Mouse (Mus musculus): Measurements from ENCODE around the gene G6pc3.

DNA sequence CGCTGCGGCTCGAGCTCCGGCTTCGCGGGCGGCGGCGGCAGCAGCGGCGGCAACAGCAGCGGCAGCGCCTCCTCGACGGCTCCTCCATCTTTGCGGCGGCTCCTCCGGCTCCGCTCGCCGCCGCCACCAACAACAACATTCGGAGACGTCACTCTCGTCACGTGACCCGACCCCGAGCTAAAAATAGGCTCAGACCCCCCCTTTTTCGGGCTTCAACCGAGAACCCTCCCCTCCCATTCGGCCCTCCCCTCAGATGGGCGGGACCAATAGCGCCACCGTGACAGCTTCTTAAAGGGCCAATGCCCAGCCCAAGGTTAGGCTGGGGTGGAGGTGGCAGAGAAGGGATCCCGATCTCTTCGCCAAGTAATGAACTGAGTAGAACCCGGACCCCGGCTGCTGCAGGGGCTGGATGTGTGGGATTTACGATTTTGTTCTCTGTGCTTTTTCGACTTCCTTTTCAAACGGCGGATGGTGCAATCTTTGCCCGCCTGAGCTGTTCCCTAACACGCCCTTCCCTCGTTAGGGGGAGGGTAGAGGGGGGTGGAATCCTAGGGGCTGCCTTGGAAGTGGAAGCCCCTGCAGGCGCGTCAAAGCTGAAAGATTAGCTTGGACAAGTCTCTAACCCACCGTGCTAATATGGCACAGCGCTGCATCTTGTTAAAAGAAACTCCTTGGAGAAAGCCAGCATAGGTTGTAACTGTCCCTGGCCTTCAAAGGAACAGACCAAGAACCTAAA is 40.8 kb downstream of the G6pc3 start, which contains the start of gene Hdac5:
- TF ChIP-seq ZC3H11A (IDR thresholded peaks at IDR 0.05; ENCODE audit: borderline replicate concordance, low read depth, low read length): no peak
- TF ChIP-seq HCFC1 (IDR thresholded peaks at IDR 0.05; ENCODE audit: borderline replicate concordance, insufficient read depth, low read length): no peak
